Mouse (Mus musculus) brain, adult 2 months (tissue): ENCODE measurements around the gene Sp1.
A peak's percentile ranks its signal among the peaks of the same experiment; 100 is the strongest.

Experiments used
- DNase-seq: peaks from one replicate; pipeline ENCODE4 v3.0.0; 2011; ENCODE audit warnings: low read depth, low spot score

The Sp1 gene

GRCm38 (mm10) chr15:102399229-102400221, 6.4 kb upstream of the Sp1 start:
- DNase-seq, result peak; percentile 66

GRCm38 (mm10) chr15:102400476-102401045, 5.4 kb upstream of the Sp1 start:
- no peak for DNase-seq

- DNase-seq, result no peak
Measured at GRCm38 (mm10) chr15:102401278-102401677, 4.7 kb upstream of the Sp1 start.

DNA sequence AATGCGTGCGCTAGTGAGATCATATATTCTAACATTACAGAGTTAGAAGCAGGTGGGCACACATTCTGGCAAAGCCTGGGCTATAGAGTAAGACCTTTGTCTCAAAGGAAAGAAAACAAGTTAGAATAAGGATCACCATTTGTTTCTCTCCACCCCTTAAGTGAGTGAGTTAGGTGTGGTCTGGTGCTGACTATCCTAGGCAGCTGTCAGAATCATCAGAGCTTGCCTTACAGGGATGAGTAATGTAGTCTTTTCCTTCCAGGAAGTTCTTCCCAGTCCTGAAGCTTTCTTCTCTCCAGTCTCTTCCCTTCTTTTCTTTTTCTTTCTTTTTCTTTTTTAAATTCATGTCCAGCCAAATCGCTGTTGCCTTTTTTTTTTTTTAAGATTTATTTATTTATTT, 3.7 kb upstream of the Sp1 start:
- no peak for DNase-seq

- DNase-seq, result no peak
Measured at GRCm38 (mm10) chr15:102404608-102405488, 1.1 kb upstream of the Sp1 start.

DNA sequence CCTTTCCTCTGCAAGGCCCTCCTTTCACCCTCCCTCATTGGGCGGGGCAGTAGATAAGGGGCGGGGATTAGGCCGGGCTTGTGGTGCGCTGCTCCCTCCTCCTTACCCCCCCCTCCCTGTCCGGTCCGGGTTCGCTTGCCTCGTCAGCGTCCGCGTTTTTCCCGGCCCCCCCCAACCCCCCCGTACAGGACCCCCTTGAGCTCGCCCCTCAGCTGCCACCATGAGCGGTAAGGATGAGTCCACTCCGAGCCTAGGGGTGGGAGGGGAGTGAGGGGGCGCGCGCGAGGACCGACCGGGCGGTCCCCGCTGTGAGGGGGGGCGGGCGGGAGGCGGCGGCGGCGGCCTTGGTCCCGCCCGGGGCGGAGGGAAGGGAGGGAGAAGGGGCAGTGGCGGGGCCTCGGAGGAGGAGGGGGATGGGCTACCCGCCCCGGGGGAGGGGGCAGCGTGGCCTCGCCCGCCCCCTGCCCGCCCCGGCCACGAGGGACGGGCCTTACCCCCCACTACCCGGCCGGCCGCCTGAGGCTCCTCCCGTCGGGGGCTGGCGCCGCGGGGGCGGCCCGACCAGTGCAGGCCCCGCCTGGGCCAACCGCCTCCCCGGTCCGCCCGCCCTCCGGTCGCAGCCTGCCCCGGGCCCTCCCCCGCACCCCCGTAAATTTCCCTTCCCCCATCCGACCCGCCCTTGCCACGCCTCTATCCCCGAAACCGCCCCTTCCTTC, 411 bp downstream of the Sp1 start:
- DNase-seq, result peak; percentile 75

DNA sequence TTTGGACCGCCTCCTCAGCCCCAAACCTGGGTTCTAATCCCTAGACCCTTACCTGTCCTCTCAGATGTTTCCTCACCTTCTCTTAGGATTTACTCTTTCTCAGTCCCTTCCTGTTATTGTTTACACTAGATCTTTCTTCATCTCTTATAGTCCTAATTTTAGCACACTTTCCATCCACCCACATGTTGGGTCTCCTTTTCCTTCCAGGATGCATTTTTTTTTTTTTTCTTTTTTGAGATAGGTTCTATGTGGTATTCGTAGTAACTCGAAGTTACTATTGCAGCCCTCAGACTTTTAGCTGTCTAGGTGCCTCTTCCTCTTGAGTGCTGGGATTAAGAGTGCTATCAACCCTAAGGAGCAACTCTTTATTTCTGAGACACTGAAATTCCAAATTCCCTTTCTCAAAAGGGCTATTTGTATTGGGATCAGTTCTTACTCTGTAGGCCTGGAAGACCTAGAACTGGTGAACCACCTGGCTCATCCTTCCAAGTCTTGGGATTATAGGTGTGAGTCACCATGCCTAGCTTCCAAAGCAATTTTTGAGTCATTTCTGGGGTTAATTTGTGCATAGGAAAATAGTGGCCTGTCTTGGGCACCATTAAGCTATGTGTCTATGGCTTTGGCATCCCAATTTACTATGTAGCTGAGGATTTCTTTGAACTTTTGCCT, 1.1 kb downstream of the Sp1 start:
- peak; percentile 41 for DNase-seq

- DNase-seq, result no peak
Measured at GRCm38 (mm10) chr15:102407681-102408557, 2.0 kb downstream of the Sp1 start.

DNA sequence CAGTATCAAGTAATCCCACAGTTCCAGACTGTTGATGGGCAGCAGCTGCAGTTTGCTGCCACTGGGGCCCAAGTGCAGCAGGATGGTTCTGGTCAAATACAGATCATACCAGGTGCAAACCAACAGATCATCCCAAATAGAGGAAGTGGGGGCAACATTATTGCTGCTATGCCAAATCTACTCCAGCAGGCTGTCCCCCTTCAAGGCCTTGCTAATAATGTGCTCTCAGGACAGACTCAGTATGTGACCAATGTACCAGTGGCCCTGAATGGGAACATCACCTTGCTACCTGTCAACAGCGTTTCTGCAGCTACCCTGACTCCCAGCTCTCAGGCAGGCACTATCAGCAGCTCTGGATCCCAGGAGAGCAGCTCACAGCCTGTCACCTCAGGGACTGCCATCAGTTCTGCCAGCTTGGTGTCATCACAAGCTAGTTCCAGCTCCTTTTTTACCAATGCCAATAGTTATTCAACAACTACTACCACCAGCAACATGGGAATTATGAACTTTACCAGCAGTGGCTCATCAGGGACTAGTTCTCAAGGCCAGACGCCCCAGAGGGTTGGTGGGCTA, 2.7 kb downstream of the Sp1 start:
- DNase-seq, result no peak

GRCm38 (mm10) chr15:102409286-102409685, 3.3 kb downstream of the Sp1 start:
- DNase-seq, result no peak

DNA sequence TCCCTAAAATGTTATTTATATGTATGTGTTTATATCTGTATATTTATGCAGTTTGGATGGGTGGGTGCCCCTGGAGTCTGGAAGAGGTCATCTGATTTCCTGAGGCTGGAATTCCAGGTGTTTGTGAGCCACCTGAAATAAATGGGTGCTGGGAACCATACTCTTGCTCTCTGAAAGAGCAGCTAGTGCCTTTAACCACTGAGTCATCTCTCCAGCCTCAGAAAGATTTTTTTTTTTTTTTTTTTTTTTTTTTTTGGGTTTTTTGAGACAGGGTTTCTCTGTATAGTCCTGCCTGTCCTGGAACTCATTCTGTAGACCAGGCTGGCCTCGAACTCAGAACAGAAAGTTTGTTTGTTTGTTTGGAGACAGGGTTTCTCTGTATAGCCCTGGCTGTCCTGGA, 5.1 kb downstream of the Sp1 start:
- no peak for DNase-seq

GRCm38 (mm10) chr15:102413687-102414086, 7.7 kb downstream of the Sp1 start:
- DNase-seq, result no peak

DNA sequence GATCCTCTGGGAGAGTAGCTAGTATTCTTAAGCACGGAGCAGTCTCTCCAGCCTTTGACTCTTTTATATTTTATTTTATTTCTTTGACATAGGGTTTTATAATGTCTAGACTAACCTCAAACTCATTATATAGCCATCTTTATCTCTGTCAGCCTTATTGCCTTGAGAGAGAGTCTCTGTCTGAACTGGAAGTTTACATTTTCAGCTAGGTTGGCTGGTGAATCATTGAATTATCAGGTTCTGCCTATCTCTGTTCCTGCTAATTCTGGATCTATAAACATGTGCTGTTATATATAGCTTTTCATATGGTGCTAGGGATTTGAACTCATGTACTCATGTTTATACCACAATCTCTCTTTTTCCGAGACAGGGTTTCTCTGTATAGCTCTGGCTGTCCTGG, 11.6 kb downstream of the Sp1 start:
- DNase-seq, result no peak

DNA sequence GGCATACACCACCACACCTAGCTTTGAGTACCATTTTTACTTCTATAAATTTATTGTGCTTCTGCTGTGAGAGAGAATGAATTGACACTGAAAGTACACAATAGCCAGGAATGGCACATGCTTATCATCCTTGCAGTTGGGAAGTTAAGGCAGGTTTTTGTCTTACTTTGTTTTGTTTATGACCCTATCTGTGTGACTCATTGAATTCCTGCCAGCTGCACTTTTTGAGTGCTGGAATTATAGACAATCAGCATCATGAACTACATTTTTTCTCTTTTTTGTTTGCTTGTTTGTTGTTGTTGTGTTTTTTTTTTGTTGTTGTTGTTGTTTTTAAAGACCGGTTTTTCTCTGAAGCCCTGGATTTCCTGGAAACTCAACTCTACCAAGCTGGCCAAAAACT, 15.0 kb downstream of the Sp1 start:
- no peak for DNase-seq

GRCm38 (mm10) chr15:102421437-102421836, 15.5 kb downstream of the Sp1 start:
- DNase-seq, result peak; percentile 84

DNA sequence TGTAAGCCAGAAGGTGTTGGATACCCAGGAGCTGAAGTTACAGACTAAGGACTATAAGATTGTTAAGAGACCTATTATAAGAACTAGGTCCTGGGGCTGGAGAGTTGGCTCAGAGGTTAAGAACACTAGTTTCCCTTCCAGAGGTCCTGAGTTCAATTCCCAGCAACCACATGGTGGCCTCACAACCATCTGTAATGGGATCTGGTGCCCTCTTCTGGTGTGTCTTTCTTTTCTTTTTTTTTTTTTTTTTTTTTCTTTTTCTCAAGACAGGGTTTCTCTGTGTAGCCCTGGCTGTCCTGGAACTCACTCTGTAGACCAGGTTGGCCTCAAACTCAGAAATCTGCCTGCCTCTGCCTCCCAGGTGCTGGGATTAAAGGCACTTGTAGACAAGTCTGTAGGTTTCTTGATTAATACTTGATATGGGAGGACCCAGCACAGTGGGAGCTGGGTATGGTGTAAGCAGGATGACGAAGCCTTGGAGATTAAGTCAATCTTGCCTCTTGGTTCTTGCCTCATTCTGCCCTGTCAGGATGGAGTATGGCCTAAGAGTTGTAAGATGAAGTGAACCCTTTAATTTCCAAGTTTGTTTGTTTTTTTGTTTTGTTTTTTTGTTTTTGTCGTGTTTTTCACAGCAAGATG, 17.8 kb downstream of the Sp1 start:
- no peak for DNase-seq

GRCm38 (mm10) chr15:102424657-102425056, 18.7 kb downstream of the Sp1 start:
- no peak for DNase-seq

DNA sequence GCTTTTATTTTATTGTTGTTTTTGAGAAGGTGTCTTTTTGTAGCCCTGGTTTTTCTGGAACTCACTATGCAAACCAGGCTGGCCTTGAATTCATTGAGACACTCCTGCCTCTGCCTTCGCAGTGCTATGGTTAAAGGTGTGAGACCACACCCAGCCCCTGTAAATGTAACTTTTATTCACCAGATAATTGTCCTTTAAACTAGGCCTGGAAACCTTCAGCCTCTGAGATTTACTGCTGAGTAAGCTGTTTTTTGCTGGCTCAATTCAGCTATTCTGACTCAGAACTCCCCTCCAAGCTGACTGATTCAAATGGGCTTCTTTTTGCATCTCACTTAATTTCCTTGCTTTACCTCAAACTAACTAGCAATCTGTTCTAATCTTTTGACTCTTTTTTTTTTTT, 21.0 kb downstream of the Sp1 start:
- no peak for DNase-seq

GRCm38 (mm10) chr15:102432046-102432445, 26.1 kb downstream of the Sp1 start:
- no peak for DNase-seq
